Mouse (Mus musculus): Measurements from ENCODE around the gene Tubd1.

Tubd1 gene

GRCm38 (mm10) chr11:86558258-86558657 lies 13.5 kb downstream of the Tubd1 start:
- no peak for DNase-seq (ENCODE audit: low spot score in 2 of 2)

- DNase-seq (ENCODE audit: low spot score in 2 of 2), result no peak
These were observed 23.6 kb downstream of the Tubd1 start for GRCm38 (mm10) chr11:86568425-86568824.

- DNase-seq (ENCODE audit: low spot score in 2 of 2), result no peak
These were observed 25.5 kb downstream of the Tubd1 start for GRCm38 (mm10) chr11:86570261-86570746.

GRCm38 (mm10) chr11:86571047-86571855 lies 26.5 kb downstream of the Tubd1 start:
- no peak for DNase-seq (ENCODE audit: low spot score in 2 of 2)

GRCm38 (mm10) chr11:86571871-86572270 lies 27.1 kb downstream of the Tubd1 start:
- no peak for DNase-seq (ENCODE audit: low spot score in 2 of 2)

GRCm38 (mm10) chr11:86572623-86573022 lies 27.8 kb downstream of the Tubd1 start:
- no peak for DNase-seq (ENCODE audit: low spot score in 2 of 2)

GRCm38 (mm10) chr11:86573646-86574231 lies 28.9 kb downstream of the Tubd1 start:
- no peak for DNase-seq (ENCODE audit: low spot score in 2 of 2)

- DNase-seq (ENCODE audit: low spot score in 2 of 2), result no peak
These were observed 29.6 kb downstream of the Tubd1 start for GRCm38 (mm10) chr11:86574408-86574807.

- no peak for DNase-seq (ENCODE audit: low spot score in 2 of 2)
These were observed 31.0 kb downstream of the Tubd1 start for GRCm38 (mm10) chr11:86575632-86576378.

GRCm38 (mm10) chr11:86577231-86577630 lies 32.4 kb downstream of the Tubd1 start:
- no peak for DNase-seq (ENCODE audit: low spot score in 2 of 2)

GRCm38 (mm10) chr11:86578106-86578808 lies 33.5 kb downstream of the Tubd1 start:
- DNase-seq (ENCODE audit: low spot score in 2 of 2), result no peak

GRCm38 (mm10) chr11:86578809-86579730 lies 34.3 kb downstream of the Tubd1 start:
- no peak for DNase-seq (ENCODE audit: low spot score in 2 of 2)

- DNase-seq (ENCODE audit: low spot score in 2 of 2), result no peak
These were observed 35.0 kb downstream of the Tubd1 start for GRCm38 (mm10) chr11:86579731-86580318.

GRCm38 (mm10) chr11:86580319-86581113 lies 35.7 kb downstream of the Tubd1 start:
- DNase-seq (ENCODE audit: low spot score in 2 of 2), result no peak

GRCm38 (mm10) chr11:86581250-86581753 lies 36.5 kb downstream of the Tubd1 start:
- no peak for DNase-seq (ENCODE audit: low spot score in 2 of 2)

GRCm38 (mm10) chr11:86581943-86582542 lies 37.3 kb downstream of the Tubd1 start:
- DNase-seq (ENCODE audit: low spot score in 2 of 2), result no peak

- no peak for DNase-seq (ENCODE audit: low spot score in 2 of 2)
These were observed 37.9 kb downstream of the Tubd1 start for GRCm38 (mm10) chr11:86582543-86583260.

GRCm38 (mm10) chr11:86583313-86583825 lies 38.6 kb downstream of the Tubd1 start:
- DNase-seq (ENCODE audit: low spot score in 2 of 2), result no peak
